Mouse (Mus musculus) lung, postnatal 0 days (tissue): ENCODE measurements at regions not wholly inside any gene's neighbourhood (a gene's known extent, or its start where the extent isn't known, plus 50 kb on each side); places are given as distances from the start of the nearest gene placed in this dataset.

Source experiments
- CTCF ChIP-seq: IDR thresholded peaks from 2 replicates; pipeline ENCODE4 v1.5.1; 2016; ENCODE audit warnings: antibody characterized with exemption, mild to moderate bottlenecking
- EP300 ChIP-seq: IDR thresholded peaks from 2 replicates; pipeline ENCODE4 v1.6.1; 2016; ENCODE audit warnings: antibody characterized with exemption, mild to moderate bottlenecking, control low read depth

- TF ChIP-seq CTCF (no peak), EP300 (no peak)
Measured at GRCm38 (mm10) chr16:5431111-5431510, 175.3 kb upstream of the Eef2kmt start.
